Mouse (Mus musculus) cerebellum, adult 2 months (tissue): ENCODE results near the gene Azin2. TPM values are rescaled to one million over a fixed set of nuclear protein-coding genes. Genes with fewer than 3 reads are reported as not detected.

Source experiments
- DNase-seq, 2 experiments: peaks; one replicate each; pipeline ENCODE4 v3.0.0; 2021
- H3K27ac ChIP-seq: fragments of 200-500 bp; 2 replicates; pipeline ENCODE4 v1.5.1; 2012; ENCODE audit warnings: low read length, control low read depth, inconsistent platforms; ENCODE audit not compliant: insufficient read depth
- H3K27me3 ChIP-seq: fragments of 200-500 bp; 2 replicates; pipeline ENCODE4 v1.6.1; 2012; ENCODE audit warnings: inconsistent platforms, mild to moderate bottlenecking, low read length, moderate library complexity; ENCODE audit not compliant: control insufficient read depth, insufficient read depth
- H3K4me1 ChIP-seq: fragments of 200-500 bp; 2 replicates; pipeline ENCODE4 v1.6.1; 2011; ENCODE audit warnings: low read length; ENCODE audit not compliant: control insufficient read depth, insufficient read depth
- H3K4me3 ChIP-seq: fragments of 200-500 bp; replicated peaks from 2 replicates; pipeline ENCODE3; 2011; ENCODE audit warnings: mild to moderate bottlenecking, low read depth, low read length, control low read depth; ENCODE audit not compliant: insufficient read depth
- CTCF ChIP-seq: fragments of 200-500 bp; IDR thresholded peaks from 2 replicates; pipeline ENCODE4 v1.5.1; 2011; ENCODE audit warnings: low read depth, mild to moderate bottlenecking, control low read depth, low read length, moderate library complexity, borderline replicate concordance; ENCODE audit not compliant: insufficient read depth
- POLR2A ChIP-seq: fragments of 200-500 bp; IDR thresholded peaks from 2 replicates; pipeline ENCODE4 v1.6.1; 2011; ENCODE audit warnings: low read length, control low read depth, borderline replicate concordance; ENCODE audit not compliant: insufficient read depth
- WGBS: fragments of 180-500 bp; shearing (Covaris S2); methylation state at CpG from one replicate; pipeline ENCODE4 v1.1.7; 2018; 5-methylcytosine and 5-hydroxymethylcytosine counted together
- polyA plus RNA-seq: library from polyadenylated mRNA; depleted of rRNA; stranded (reverse); fragments of >200 nt; gene quantifications from 2 replicates; pipeline ENCODE4 v1.2.3, GENCODE M21; 2012

Azin2 gene
- polyA plus RNA-seq, 1 experiment, result 64.6 TPM

DNA sequence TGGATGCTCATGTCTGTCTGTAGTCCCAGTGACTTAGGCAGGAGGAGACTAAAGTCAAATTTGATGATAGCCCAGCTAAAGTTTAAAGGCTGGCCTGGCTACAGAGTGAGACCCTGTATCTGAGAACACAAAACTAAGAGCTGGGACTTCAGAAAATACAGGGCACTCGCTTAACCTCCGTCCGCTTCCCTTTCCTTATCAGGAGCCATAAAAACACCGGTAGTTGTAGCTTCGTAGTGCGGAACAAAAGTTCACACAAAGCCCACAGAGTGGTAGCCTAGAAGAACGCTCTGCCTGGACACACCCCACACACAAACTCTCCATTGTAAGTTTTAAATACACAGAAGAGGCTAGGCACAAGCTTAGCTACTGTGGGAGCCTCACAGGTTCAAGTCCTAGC, 33.0 kb upstream of the Azin2 start:
- H3K27ac ChIP-seq, result no peak overlapping the region

DNA sequence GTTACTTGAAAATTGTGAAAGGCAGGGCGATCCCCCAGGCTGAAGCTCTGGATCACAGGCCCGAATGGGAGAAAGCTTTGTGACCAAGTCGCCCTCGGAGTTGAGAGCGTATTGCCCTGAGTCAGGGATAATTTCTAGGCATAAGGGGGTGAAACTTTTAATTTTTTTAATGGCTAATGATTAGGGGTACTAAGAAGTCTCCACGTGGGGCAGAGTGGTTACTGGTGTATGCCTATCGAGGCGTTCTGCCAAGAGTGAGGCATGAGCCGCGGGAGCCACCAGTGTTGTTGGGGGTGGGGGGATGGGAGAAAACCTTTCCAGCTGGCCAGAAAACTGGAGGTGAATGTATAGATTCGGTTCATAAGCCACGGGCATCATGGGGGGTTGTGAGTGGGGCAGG, 31.4 kb upstream of the Azin2 start:
- Histone ChIP-seq H3K4me3 (peak overlapping the region; percentile 82), H3K27me3 (no peaks in the 10 kb centered on the region), H3K4me1 (peaks cover 9% of the 10 kb centered on the region), H3K27ac (no peak overlapping the region)
- TF ChIP-seq POLR2A (no peak), CTCF (no peak)
- under 1% methylated on average over 12 of the region's 12 CpGs for WGBS
- peak in 1 of 2 experiments; percentile 42 for DNase-seq

More for the DNA sequence above, 33.0 kb upstream of the Azin2 start:
- Histone ChIP-seq H3K4me1 (peaks cover 9% of the 10 kb centered on the region), H3K27me3 (no peaks in the 10 kb centered on the region), H3K4me3 (no peak overlapping the region)
- 93% methylated on average over 7 of the region's 7 CpGs for WGBS
- DNase-seq, result no peak
- no peak for TF ChIP-seq POLR2A
- no peak for TF ChIP-seq CTCF

DNA sequence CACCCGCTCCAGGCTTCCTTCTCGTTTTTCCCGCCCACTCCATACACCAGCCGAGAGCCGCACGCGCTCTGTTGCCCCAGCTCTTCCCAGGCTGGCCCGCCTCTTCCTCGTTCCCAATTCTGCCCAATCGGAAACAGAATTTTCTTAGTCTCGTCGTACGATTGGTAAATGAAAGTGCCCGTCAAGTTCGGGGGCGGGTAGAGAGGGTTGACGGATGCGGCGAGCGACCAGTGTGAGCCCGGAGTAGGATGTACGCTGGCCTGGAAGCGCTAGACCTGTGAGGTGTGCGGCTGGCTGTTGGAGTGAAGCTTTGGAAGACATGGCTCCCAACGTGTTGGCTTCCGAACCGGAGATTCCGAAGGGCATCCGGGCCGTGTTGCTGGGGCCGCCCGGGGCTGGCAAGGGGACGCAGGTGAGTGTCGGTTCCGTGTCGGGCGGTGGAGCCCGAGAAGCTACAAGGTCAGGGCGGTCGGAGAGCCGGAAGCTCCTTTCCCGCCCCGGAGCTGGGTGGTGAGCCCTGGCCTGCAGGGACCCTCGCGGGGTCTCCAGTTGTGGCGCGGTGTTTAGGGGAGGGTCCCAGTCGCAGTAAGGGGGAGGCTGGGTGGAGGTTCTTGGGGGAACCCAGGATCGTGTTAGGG, 30.9 kb upstream of the Azin2 start:
- under 1% methylated on average over 49 of the region's 49 CpGs for WGBS
- TF ChIP-seq POLR2A, result peak; percentile 82
- no peak for TF ChIP-seq CTCF
- Histone ChIP-seq H3K27ac (0 out of 2 replicates have a peak overlapping the region, but pooled peaks have one; percentile 32), H3K4me1 (peaks cover 9% of the 10 kb centered on the region), H3K27me3 (no peaks in the 10 kb centered on the region), H3K4me3 (peak overlapping the region; percentile 82)
- DNase-seq, result peak; percentile 95 to 99

DNA sequence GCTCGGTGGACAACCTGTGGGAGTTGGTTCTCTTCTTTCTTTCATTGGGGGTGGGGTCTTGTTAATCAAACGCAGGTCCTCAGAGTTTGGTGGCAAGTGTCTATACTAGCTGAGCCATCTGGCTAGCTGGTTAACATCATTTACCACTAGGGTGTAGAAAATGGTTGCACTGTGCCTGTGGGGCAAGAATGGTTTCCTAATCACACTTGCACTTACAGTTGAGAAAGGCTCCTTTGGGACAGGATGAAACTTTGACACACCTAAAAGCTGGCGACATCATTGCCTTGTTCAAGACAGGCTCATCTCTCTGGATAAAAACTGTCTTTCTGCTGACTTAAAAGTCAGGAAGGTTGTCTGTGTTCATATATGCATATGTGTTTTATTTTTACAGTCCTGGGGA, 29.9 kb upstream of the Azin2 start:
- 95% methylated on average over 3 of the region's 3 CpGs for WGBS
- Histone ChIP-seq H3K4me3 (no peak overlapping the region), H3K27me3 (no peaks in the 10 kb centered on the region), H3K4me1 (peaks cover 9% of the 10 kb centered on the region), H3K27ac (no peak overlapping the region)
- TF ChIP-seq POLR2A (no peak), CTCF (no peak)
- no peak for DNase-seq

DNA sequence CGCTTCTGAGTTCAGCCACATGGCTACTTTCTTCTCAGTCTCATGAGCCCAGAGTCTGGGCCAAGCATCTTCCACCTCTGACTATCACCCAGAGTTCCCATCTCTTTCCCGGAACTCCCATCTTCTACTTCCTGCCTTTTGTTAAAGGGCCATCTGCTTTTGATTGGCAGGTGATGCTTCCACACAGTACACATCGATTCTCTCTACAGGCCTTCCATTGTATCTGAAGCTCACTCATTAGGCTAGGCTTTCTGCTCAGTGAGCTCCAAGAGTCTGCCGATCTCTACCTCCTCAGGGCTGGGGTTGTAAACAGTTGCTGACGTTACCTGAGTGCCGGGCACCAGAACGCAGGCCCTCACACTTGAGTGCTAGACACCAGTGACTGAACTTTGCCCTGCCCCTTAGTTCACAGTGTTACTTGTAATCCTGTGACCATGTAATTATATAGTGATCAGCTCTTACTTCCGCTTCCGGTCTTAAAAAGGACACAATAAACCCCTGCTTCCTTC, 29.3 kb upstream of the Azin2 start, which contains the start of gene Ak2:
TSS of gene Ak2 (plus strand) at position 459 of the 509 bp plus-strand sequence.
- WGBS, result 92% methylated on average over 9 of the region's 9 CpGs
- Histone ChIP-seq H3K4me3 (no peak within 1 kb of the TSS), H3K27ac (no peak within 1 kb of the TSS), H3K27me3 (no peaks in the 10 kb centered on the region), H3K4me1 (peaks cover 9% of the 10 kb centered on the region)
- no peak for TF ChIP-seq CTCF
- no peak for TF ChIP-seq POLR2A
- DNase-seq, result no peak

DNA sequence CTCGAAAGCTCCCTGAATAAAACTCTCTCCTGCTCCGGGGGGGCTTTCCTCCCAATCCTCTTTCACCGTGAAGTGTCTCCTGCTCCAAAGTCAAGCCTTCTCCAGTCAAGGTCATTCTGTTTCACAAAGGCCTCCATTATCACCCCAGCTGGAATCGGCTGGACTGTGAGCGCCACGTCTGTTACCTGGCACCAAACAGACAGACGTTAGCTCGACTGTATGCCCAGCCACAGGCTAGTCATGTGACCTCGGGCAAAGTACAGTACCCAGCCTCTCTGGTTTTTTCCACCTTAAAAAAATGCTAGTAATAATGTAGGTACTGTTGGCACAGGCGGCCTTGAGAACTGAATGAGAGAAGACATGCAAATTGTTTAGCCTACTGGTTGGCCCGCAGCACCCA, 27.4 kb upstream of the Azin2 start:
- no peak for DNase-seq
- H3K4me3 ChIP-seq, result no peak overlapping the region
- H3K4me1 ChIP-seq, result peaks cover 9% of the 10 kb centered on the region
- WGBS, result 40% methylated on average over 11 of the region's 11 CpGs
- H3K27me3 ChIP-seq, result no peaks in the 10 kb centered on the region
- H3K27ac ChIP-seq, result no peak overlapping the region
- TF ChIP-seq POLR2A (no peak), CTCF (no peak)

DNA sequence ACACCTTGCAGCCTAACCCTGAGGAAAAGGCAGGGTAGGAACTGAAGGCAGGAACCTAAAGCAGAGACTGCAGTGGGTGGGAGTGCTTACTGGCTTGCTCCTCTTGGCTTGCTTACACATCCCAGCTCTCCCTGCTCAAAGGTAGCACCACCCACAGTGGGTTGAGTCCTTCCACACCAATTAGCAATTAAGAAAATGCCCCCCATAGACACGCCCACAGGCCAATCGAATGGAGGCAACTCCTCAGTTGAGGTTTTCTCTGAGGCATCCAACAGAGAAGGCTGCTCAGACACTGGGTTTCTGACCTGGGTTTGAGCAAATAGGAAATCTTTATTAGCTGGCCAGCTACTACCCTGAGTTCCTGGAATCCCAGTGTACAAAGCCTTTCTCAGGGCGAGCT, 26.7 kb upstream of the Azin2 start:
- Histone ChIP-seq H3K4me1 (peaks cover 1% of the 10 kb centered on the region; the same call in 1 of the 2 replicates), H3K27ac (no peak overlapping the region), H3K4me3 (no peak overlapping the region), H3K27me3 (no peaks in the 10 kb centered on the region)
- WGBS, result 60% methylated on average over 3 of the region's 3 CpGs
- no peak for TF ChIP-seq CTCF
- no peak for TF ChIP-seq POLR2A
- no peak for DNase-seq

DNA sequence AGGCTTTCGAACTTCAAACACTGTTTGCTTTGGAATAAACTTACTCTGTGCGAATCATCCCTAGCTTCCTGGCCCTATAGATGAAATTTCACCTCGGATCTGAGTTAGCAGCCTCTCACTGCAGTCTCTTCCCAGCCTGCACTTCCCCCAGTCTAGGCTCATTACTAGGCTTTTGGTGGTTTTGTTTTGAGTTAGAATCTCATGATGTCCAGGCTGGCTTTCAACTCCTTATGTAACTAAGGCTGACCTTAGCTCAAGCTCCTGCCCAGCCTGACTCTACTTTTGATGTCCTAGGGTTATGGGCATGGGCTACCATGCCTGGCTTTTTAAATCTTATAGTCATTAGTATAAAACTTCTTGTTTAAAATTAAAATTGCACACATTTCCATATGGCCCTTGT, 22.4 kb upstream of the Azin2 start:
- WGBS, result 75% methylated on average over 3 of the region's 3 CpGs
- Histone ChIP-seq H3K27me3 (no peaks in the 10 kb centered on the region), H3K4me3 (no peak overlapping the region), H3K27ac (no peak overlapping the region), H3K4me1 (no peaks in the 10 kb centered on the region)
- DNase-seq, result no peak
- TF ChIP-seq CTCF (no peak), POLR2A (no peak)
